Mouse (Mus musculus): ENCODE results near the gene Dpp8. TPM values are rescaled to one million over a fixed set of nuclear protein-coding genes. Genes with fewer than 3 reads are reported as not detected.
"Not testable (repeated sequence)": the region's sequence is repeated elsewhere in the genome, so short reads cannot be mapped to it uniquely, and the experiment has no call there.

Gene Dpp8
- polyA plus RNA-seq, 1 experiment: 83.7 TPM

GRCm38 (mm10) chr9:65077536-65077935 lies 45.3 kb downstream of the Dpp8 start:
- no peak overlapping the region for H3K4me3 ChIP-seq (ENCODE audit: insufficient read depth, low read length)
- TF ChIP-seq POLR2A (IDR thresholded peaks at IDR 0.05; ENCODE audit: extremely low read depth, insufficient read depth, low read length): no peak
- TF ChIP-seq CTCF (IDR thresholded peaks at IDR 0.05; ENCODE audit: extremely low read depth, insufficient read depth, low read length): no peak
- H3K4me1 ChIP-seq (ENCODE audit: control insufficient read depth, insufficient read depth, low read length): no peaks in the 10 kb centered on the region
- no peak overlapping the region for H3K27ac ChIP-seq (ENCODE audit: insufficient read depth, low read length)

GRCm38 (mm10) chr9:65080141-65080540 lies 47.9 kb downstream of the Dpp8 start:
- H3K4me3 ChIP-seq (ENCODE audit: insufficient read depth, low read length); H3K27ac ChIP-seq (ENCODE audit: insufficient read depth, low read length); H3K4me1 ChIP-seq (ENCODE audit: control insufficient read depth, insufficient read depth, low read length): not testable (repeated sequence)

- H3K4me3 ChIP-seq (ENCODE audit: insufficient read depth, low read length): no peak overlapping the region
- TF ChIP-seq CTCF (IDR thresholded peaks at IDR 0.05; ENCODE audit: extremely low read depth, insufficient read depth, low read length) (no peak), POLR2A (IDR thresholded peaks at IDR 0.05; ENCODE audit: extremely low read depth, insufficient read depth, low read length) (no peak)
- H3K27ac ChIP-seq (ENCODE audit: insufficient read depth, low read length): no peak overlapping the region
- no peaks in the 10 kb centered on the region for H3K4me1 ChIP-seq (ENCODE audit: control insufficient read depth, insufficient read depth, low read length)
These were observed 51.0 kb downstream of the Dpp8 start for GRCm38 (mm10) chr9:65083075-65083765.

DNA sequence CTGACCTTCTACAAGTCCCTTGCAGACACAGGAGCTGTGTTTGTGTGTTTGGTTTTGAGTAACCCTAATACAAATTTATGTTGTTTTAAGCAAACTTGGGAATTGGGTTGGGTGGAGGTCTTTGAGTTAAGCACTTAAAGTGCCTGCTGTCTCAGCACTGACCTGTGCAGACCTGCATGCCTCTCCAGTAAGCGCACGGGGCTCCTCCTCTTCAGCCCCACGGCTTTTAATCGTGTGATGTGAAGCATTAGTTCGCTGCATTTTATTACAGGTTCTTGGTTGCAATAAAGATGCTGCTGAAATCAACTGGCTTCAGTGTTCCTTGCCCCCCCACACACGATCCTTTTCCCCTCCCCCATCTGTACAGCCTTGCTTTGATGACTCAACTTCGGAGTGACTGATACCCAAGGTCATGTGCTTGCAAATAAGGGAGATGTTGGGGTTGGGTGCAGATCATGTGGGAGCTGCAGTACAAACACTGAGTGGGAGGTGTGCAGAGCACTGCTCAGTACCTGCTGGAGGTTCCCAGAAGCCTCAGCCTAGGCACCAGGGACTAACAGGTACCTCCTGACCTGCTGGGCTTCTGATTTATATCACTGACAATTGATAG lies 52.1 kb downstream of the Dpp8 start:
- H3K27ac ChIP-seq (ENCODE audit: insufficient read depth, low read length): no peak overlapping the region
- no peaks in the 10 kb centered on the region for H3K4me1 ChIP-seq (ENCODE audit: control insufficient read depth, insufficient read depth, low read length)
- H3K4me3 ChIP-seq (ENCODE audit: insufficient read depth, low read length): no peak overlapping the region
- TF ChIP-seq POLR2A (IDR thresholded peaks at IDR 0.05; ENCODE audit: extremely low read depth, insufficient read depth, low read length) (no peak), CTCF (IDR thresholded peaks at IDR 0.05; ENCODE audit: extremely low read depth, insufficient read depth, low read length) (no peak)

GRCm38 (mm10) chr9:65085270-65085669 lies 53.1 kb downstream of the Dpp8 start:
- no peak overlapping the region for H3K4me3 ChIP-seq (ENCODE audit: insufficient read depth, low read length)
- TF ChIP-seq CTCF (IDR thresholded peaks at IDR 0.05; ENCODE audit: extremely low read depth, insufficient read depth, low read length) (no peak), POLR2A (IDR thresholded peaks at IDR 0.05; ENCODE audit: extremely low read depth, insufficient read depth, low read length) (no peak)
- H3K4me1 ChIP-seq (ENCODE audit: control insufficient read depth, insufficient read depth, low read length): no peaks in the 10 kb centered on the region
- no peak overlapping the region for H3K27ac ChIP-seq (ENCODE audit: insufficient read depth, low read length)

GRCm38 (mm10) chr9:65086801-65087200 lies 54.6 kb downstream of the Dpp8 start:
- no peak overlapping the region for H3K4me3 ChIP-seq (ENCODE audit: insufficient read depth, low read length)
- no peaks in the 10 kb centered on the region for H3K4me1 ChIP-seq (ENCODE audit: control insufficient read depth, insufficient read depth, low read length)
- no peak for TF ChIP-seq POLR2A (IDR thresholded peaks at IDR 0.05; ENCODE audit: extremely low read depth, insufficient read depth, low read length)
- no peak overlapping the region for H3K27ac ChIP-seq (ENCODE audit: insufficient read depth, low read length)

GRCm38 (mm10) chr9:65087490-65087889 lies 55.3 kb downstream of the Dpp8 start:
- TF ChIP-seq POLR2A (IDR thresholded peaks at IDR 0.05; ENCODE audit: extremely low read depth, insufficient read depth, low read length) (no peak), CTCF (IDR thresholded peaks at IDR 0.05; ENCODE audit: extremely low read depth, insufficient read depth, low read length) (no peak)
- no peaks in the 10 kb centered on the region for H3K4me1 ChIP-seq (ENCODE audit: control insufficient read depth, insufficient read depth, low read length)
- H3K4me3 ChIP-seq (ENCODE audit: insufficient read depth, low read length): no peak overlapping the region
- no peak overlapping the region for H3K27ac ChIP-seq (ENCODE audit: insufficient read depth, low read length)

DNA sequence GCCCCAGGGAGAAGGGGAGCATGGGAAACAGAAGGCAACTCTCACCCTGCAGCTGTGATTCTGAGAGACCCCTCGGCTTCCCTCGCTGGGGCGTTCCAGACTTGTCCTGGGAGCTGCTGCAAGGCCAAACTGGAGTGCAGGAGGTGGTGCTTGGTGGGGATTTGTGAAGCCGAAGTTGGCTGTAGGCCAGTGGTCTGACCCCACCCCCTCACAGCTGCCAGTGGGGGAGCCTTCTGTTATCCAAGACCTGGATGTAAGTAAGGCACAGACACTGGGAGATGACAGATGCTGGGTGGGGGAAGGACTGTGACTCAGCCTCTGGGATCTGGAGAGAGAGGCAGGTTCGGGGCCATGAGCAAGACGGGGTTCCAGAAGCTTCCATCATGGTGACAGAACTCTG lies 62.0 kb downstream of the Dpp8 start:
- Histone ChIP-seq H3K27ac (ENCODE audit: insufficient read depth, low read length) (no peak overlapping the region), H3K4me3 (ENCODE audit: insufficient read depth, low read length) (no peak overlapping the region), H3K4me1 (ENCODE audit: control insufficient read depth, insufficient read depth, low read length) (no peaks in the 10 kb centered on the region)
- no peak for TF ChIP-seq CTCF (IDR thresholded peaks at IDR 0.05; ENCODE audit: extremely low read depth, insufficient read depth, low read length)
- TF ChIP-seq POLR2A (IDR thresholded peaks at IDR 0.05; ENCODE audit: extremely low read depth, insufficient read depth, low read length): no peak

GRCm38 (mm10) chr9:65100991-65101685 lies 68.9 kb downstream of the Dpp8 start, which contains the start of gene Igdcc4:
Igdcc4 (plus strand) TSS chr9:65101486.
- peak within 1 kb of the TSS; percentile 78 for H3K4me3 ChIP-seq (ENCODE audit: insufficient read depth, low read length)
- H3K27ac ChIP-seq (ENCODE audit: insufficient read depth, low read length): peak within 1 kb of the TSS; percentile 76
- H3K4me1 ChIP-seq (ENCODE audit: control insufficient read depth, insufficient read depth, low read length): no peaks in the 10 kb centered on the region
- no peak for TF ChIP-seq CTCF (IDR thresholded peaks at IDR 0.05; ENCODE audit: extremely low read depth, insufficient read depth, low read length)
- TF ChIP-seq POLR2A (IDR thresholded peaks at IDR 0.05; ENCODE audit: extremely low read depth, insufficient read depth, low read length): no peak
